Mouse (Mus musculus) ES-E14 (cell line): Measurements from ENCODE around the gene Ccp110.

Experiments
- HCFC1 ChIP-seq: IDR thresholded peaks from 2 replicates; pipeline ENCODE4 v1.6.1; 2012; ENCODE audit warnings: low read length, inconsistent platforms, borderline replicate concordance; ENCODE audit not compliant: insufficient read depth
- ZC3H11A ChIP-seq: IDR thresholded peaks from 2 replicates; pipeline ENCODE4 v1.6.1; 2012; ENCODE audit warnings: low read depth, mild to moderate bottlenecking, inconsistent platforms, low read length, borderline replicate concordance
- ZNF384 ChIP-seq: IDR thresholded peaks from 2 replicates; pipeline ENCODE4 v1.6.1; 2012; ENCODE audit warnings: low read depth, low read length, inconsistent platforms

- TF ChIP-seq ZC3H11A: no peak
- TF ChIP-seq ZNF384: no peak
- no peak for TF ChIP-seq HCFC1
Observed at GRCm38 (mm10) chr7:118710776-118711175, 1.6 kb upstream of the Ccp110 start.
